Mouse (Mus musculus): ENCODE results near the gene Cd1d1.

DNA sequence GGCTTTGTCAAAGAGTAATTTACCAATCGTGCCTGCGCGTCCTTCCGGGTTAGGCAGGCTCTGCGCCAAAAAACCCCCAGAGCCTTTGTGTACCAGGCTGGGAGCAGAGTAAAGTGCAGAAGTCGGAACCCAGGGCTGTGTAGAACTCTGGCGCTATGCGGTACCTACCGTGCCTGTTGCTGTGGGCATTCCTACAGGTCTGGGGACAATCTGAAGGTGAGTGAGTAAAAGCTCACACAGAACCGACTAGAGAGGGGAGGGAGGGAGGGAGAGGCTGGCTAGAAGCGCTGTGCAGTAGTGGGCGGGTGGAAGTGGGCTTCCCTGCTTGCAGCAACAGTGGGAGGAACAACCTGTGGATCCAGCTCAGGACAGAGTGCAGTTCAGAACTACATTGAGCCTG is 12.8 kb downstream of the Cd1d1 start:
- TF ChIP-seq ZC3H11A (IDR thresholded peaks at IDR 0.05; ENCODE audit: borderline replicate concordance, low read depth, low read length) (no peak), MAFK (IDR thresholded peaks at IDR 0.05; ENCODE audit: insufficient read depth, low read depth, low read length) (no peak), HCFC1 (IDR thresholded peaks at IDR 0.05; ENCODE audit: borderline replicate concordance, insufficient read depth, low read length) (no peak)
